Mouse (Mus musculus) myocyte (in vitro differentiated cells): ENCODE data around the gene Car3.

Experiments
- MAX ChIP-seq: IDR thresholded peaks from one replicate; pipeline ENCODE4 v1.6.1; 2011; ENCODE audit warnings: low read depth, mild to moderate bottlenecking, control low read depth
- MYOG ChIP-seq, 3 experiments: IDR thresholded peaks; one replicate each; pipeline ENCODE4 v1.6.1; 2011; ENCODE audit warnings: control low read depth in 2 of 3, low read depth in 2 of 3, mild to moderate bottlenecking in 2 of 3; ENCODE audit not compliant: insufficient read length in 2 of 3, control insufficient read depth in 1 of 3, insufficient read depth in 1 of 3
- POLR2A ChIP-seq: IDR thresholded peaks from one replicate; pipeline ENCODE4 v1.6.1; 2011; ENCODE audit warnings: low read depth, mild to moderate bottlenecking, control low read depth, moderate library complexity; ENCODE audit not compliant: insufficient read length
- POLR2AphosphoS2 ChIP-seq: IDR thresholded peaks from one replicate; pipeline ENCODE4 v1.6.1; 2011; ENCODE audit warnings: low read depth, control low read depth; ENCODE audit not compliant: insufficient read length
- REST ChIP-seq: IDR thresholded peaks from one replicate; pipeline ENCODE4 v1.6.1; 2011; ENCODE audit warnings: mild to moderate bottlenecking, control low read depth, moderate library complexity; ENCODE audit not compliant: insufficient read depth, insufficient read length
- TCF12 ChIP-seq: IDR thresholded peaks from one replicate; pipeline ENCODE4 v1.6.1; 2011; ENCODE audit warnings: mild to moderate bottlenecking, control low read depth; ENCODE audit not compliant: poor library complexity, insufficient read depth, severe bottlenecking
- USF1 ChIP-seq: IDR thresholded peaks from one replicate; pipeline ENCODE4 v1.6.1; 2011; ENCODE audit warnings: low read depth, mild to moderate bottlenecking, control low read depth, moderate library complexity

DNA sequence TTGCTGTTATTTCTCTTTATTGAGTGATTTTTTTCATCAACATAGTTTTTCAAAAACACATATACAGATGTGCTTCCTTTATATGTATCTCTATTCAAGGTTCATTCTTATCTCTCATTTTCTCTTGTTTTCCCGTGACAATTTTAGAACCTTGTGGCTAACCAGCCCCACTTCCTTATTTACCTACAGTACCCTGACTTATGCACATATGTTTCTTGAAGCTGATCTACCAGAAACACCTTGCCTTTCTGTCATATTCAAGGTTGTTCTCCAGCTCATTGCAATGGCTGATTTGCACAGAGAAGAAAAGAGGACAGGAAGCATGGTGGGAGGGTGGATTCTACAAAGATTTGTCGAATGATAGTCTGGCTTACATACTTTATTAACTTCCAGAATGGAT, 52.0 kb downstream of the Car3 start:
- no peak for TF ChIP-seq POLR2AphosphoS2
- no peak for TF ChIP-seq POLR2A
- no peak for TF ChIP-seq MAX
- no peak for TF ChIP-seq TCF12
- no peak for TF ChIP-seq USF1
- TF ChIP-seq MYOG (IDR thresholded peaks at IDR 0.05; ENCODE audit: control insufficient read depth in 1 of 3, insufficient read depth in 1 of 3, insufficient read length in 2 of 3, low read depth in 2 of 3): no peak
- no peak for TF ChIP-seq REST
